Mouse (Mus musculus) cerebellum, adult 2 months (tissue): ENCODE measurements around the gene Snap91. TPM values are rescaled to one million over a fixed set of nuclear protein-coding genes. Genes with fewer than 3 reads are reported as not detected.

Source experiments
- DNase-seq, 2 experiments: peaks; one replicate each; pipeline ENCODE4 v3.0.0; 2021
- H3K27ac ChIP-seq: fragments of 200-500 bp; 2 replicates; pipeline ENCODE4 v1.5.1; 2012; ENCODE audit warnings: low read length, control low read depth, inconsistent platforms; ENCODE audit not compliant: insufficient read depth
- H3K27me3 ChIP-seq: fragments of 200-500 bp; 2 replicates; pipeline ENCODE4 v1.6.1; 2012; ENCODE audit warnings: inconsistent platforms, mild to moderate bottlenecking, low read length, moderate library complexity; ENCODE audit not compliant: control insufficient read depth, insufficient read depth
- H3K4me1 ChIP-seq: fragments of 200-500 bp; 2 replicates; pipeline ENCODE4 v1.6.1; 2011; ENCODE audit warnings: low read length; ENCODE audit not compliant: control insufficient read depth, insufficient read depth
- H3K4me3 ChIP-seq: fragments of 200-500 bp; replicated peaks from 2 replicates; pipeline ENCODE3; 2011; ENCODE audit warnings: mild to moderate bottlenecking, low read depth, low read length, control low read depth; ENCODE audit not compliant: insufficient read depth
- CTCF ChIP-seq: fragments of 200-500 bp; IDR thresholded peaks from 2 replicates; pipeline ENCODE4 v1.5.1; 2011; ENCODE audit warnings: low read depth, mild to moderate bottlenecking, control low read depth, low read length, moderate library complexity, borderline replicate concordance; ENCODE audit not compliant: insufficient read depth
- POLR2A ChIP-seq: fragments of 200-500 bp; IDR thresholded peaks from 2 replicates; pipeline ENCODE4 v1.6.1; 2011; ENCODE audit warnings: low read length, control low read depth, borderline replicate concordance; ENCODE audit not compliant: insufficient read depth
- whole genome bisulfite sequencing: fragments of 180-500 bp; shearing (Covaris S2); methylation state at CpG from one replicate; pipeline ENCODE4 v1.1.7; 2018; 5-methylcytosine and 5-hydroxymethylcytosine counted together
- polyA plus RNA-seq: library from polyadenylated mRNA; depleted of rRNA; stranded (reverse); fragments of >200 nt; gene quantifications from 2 replicates; pipeline ENCODE4 v1.2.3, GENCODE M21; 2012; rRNA removed

The Snap91 gene
- polyA plus RNA-seq, 1 experiment, result 234 TPM

- TF ChIP-seq CTCF (no peak), POLR2A (no peak)
- no peak overlapping the region for H3K4me3 ChIP-seq
- H3K27ac ChIP-seq, result no peak overlapping the region
- DNase-seq, result no peak
- 71% methylated on average over 7 of the region's 7 CpGs for WGBS
- H3K27me3 ChIP-seq, result no peaks in the 10 kb centered on the region
- H3K4me1 ChIP-seq, result no peaks in the 10 kb centered on the region
Observed at GRCm38 (mm10) chr9:86725604-86726380, 154.7 kb downstream of the Snap91 start.

GRCm38 (mm10) chr9:86725066-86725465 is 155.4 kb downstream of the Snap91 start:
- no peak overlapping the region for H3K4me3 ChIP-seq
- DNase-seq, result no peak
- H3K27me3 ChIP-seq, result no peaks in the 10 kb centered on the region
- H3K27ac ChIP-seq, result no peak overlapping the region
- TF ChIP-seq POLR2A (no peak), CTCF (no peak)
- 94% methylated on average over 4 of the region's 4 CpGs for WGBS
- H3K4me1 ChIP-seq, result no peaks in the 10 kb centered on the region

GRCm38 (mm10) chr9:86720794-86721193 is 159.7 kb downstream of the Snap91 start:
- H3K4me1 ChIP-seq, result no peaks in the 10 kb centered on the region
- no peaks in the 10 kb centered on the region for H3K27me3 ChIP-seq
- WGBS, result 75% methylated on average over 2 of the region's 2 CpGs

GRCm38 (mm10) chr9:86720227-86720626 is 160.2 kb downstream of the Snap91 start:
- WGBS, result 94% methylated on average over 5 of the region's 5 CpGs
- H3K4me3 ChIP-seq, result no peak overlapping the region
- no peak for TF ChIP-seq CTCF
- no peak for TF ChIP-seq POLR2A
- DNase-seq, result no peak
- H3K4me1 ChIP-seq, result no peaks in the 10 kb centered on the region
- no peak overlapping the region for H3K27ac ChIP-seq
- H3K27me3 ChIP-seq, result no peaks in the 10 kb centered on the region

More at GRCm38 (mm10) chr9:86720794-86721193, 159.7 kb downstream of the Snap91 start:
- Histone ChIP-seq H3K4me3 (no peak overlapping the region), H3K27ac (no peak overlapping the region)
- no peak for TF ChIP-seq POLR2A
- no peak for TF ChIP-seq CTCF
- DNase-seq, result no peak

GRCm38 (mm10) chr9:86717119-86717518 is 163.3 kb downstream of the Snap91 start:
- no peak for TF ChIP-seq POLR2A
- TF ChIP-seq CTCF, result no peak
- H3K4me3 ChIP-seq, result no peak overlapping the region
- H3K4me1 ChIP-seq, result no peaks in the 10 kb centered on the region
- no peaks in the 10 kb centered on the region for H3K27me3 ChIP-seq
- WGBS, result 78% methylated on average over 5 of the region's 5 CpGs
- DNase-seq, result no peak
- no peak overlapping the region for H3K27ac ChIP-seq

GRCm38 (mm10) chr9:86716540-86716939 is 163.9 kb downstream of the Snap91 start:
- Histone ChIP-seq H3K27me3 (no peaks in the 10 kb centered on the region), H3K4me3 (no peak overlapping the region), H3K27ac (no peak overlapping the region), H3K4me1 (no peaks in the 10 kb centered on the region)
- WGBS, result 14% methylated on average over 2 of the region's 2 CpGs
- no peak for DNase-seq
- TF ChIP-seq CTCF (no peak), POLR2A (no peak)

Other genes with a start within 250 kb of the Snap91 start
- gene Me1, start 184.7 kb downstream of the Snap91 start, polyA plus RNA-seq, result 55.7 and 56.3 TPM in 2 replicates
- 2.5 and 3.1 TPM in 2 replicates for gene Prss35, start 137.0 kb downstream of the Snap91 start, polyA plus RNA-seq
- gene Ripply2, start 134.9 kb upstream of the Snap91 start, polyA plus RNA-seq, result 10.0 and 13.2 TPM in 2 replicates
- gene Cyb5r4, start 141.4 kb upstream of the Snap91 start, polyA plus RNA-seq, result 33.6 and 34.3 TPM in 2 replicates